Mouse (Mus musculus) intestine, postnatal 0 days (tissue): ENCODE measurements around the gene Wdr62. TPM values are rescaled to one million over a fixed set of nuclear protein-coding genes. Genes with fewer than 3 reads are reported as not detected.

Experiments used
- ATAC-seq: fragments of 200-750 bp; cut with Nextera tagmentation; 2 replicates; pipeline ENCODE4 v1.8.0; 2017; ENCODE audit warnings: mild to moderate bottlenecking, moderate TSS enrichment, moderate library complexity
- H3K27ac ChIP-seq: fragments of 300-500 bp; sonication (generic); 2 replicates; pipeline ENCODE4 v1.5.1; 2014; ENCODE audit warnings: mild to moderate bottlenecking, low read depth, low read length, moderate library complexity
- H3K27me3 ChIP-seq: fragments of 300-500 bp; sonication (generic); replicated peaks from 2 replicates; pipeline ENCODE4 v1.6.1; 2014; ENCODE audit warnings: low read length, mixed read lengths; ENCODE audit not compliant: control insufficient read depth, insufficient read depth
- H3K36me3 ChIP-seq: fragments of 300-500 bp; sonication (generic); 2 replicates; pipeline ENCODE4 v1.6.1; 2014; ENCODE audit warnings: mild to moderate bottlenecking, moderate library complexity; ENCODE audit not compliant: control insufficient read depth, insufficient read depth
- H3K4me1 ChIP-seq: fragments of 300-500 bp; sonication (generic); replicated peaks from 2 replicates; pipeline ENCODE4 v1.6.1; 2014; ENCODE audit warnings: antibody characterized with exemption, low read length, mixed read lengths; ENCODE audit not compliant: control insufficient read depth, insufficient read depth
- H3K4me2 ChIP-seq: fragments of 300-500 bp; sonication (generic); replicated peaks from 2 replicates; pipeline ENCODE4 v1.6.1; 2014; ENCODE audit warnings: low read depth, mild to moderate bottlenecking, moderate library complexity
- H3K4me3 ChIP-seq: fragments of 300-500 bp; sonication (generic); 2 replicates; pipeline ENCODE4 v1.5.1; 2014; ENCODE audit warnings: low read depth, low read length
- H3K9ac ChIP-seq: fragments of 300-500 bp; sonication (generic); 2 replicates; pipeline ENCODE4 v1.6.1; 2014; ENCODE audit warnings: mild to moderate bottlenecking, low read depth, low read length
- H3K9me3 ChIP-seq: fragments of 300-500 bp; sonication (generic); 2 replicates; pipeline ENCODE4 v1.6.1; 2016; ENCODE audit warnings: mixed run types; ENCODE audit not compliant: control insufficient read depth
- CTCF ChIP-seq: sonication (generic); IDR thresholded peaks from 2 replicates; pipeline ENCODE4 v1.5.1; 2016; ENCODE audit warnings: low read depth, mild to moderate bottlenecking, control low read depth, antibody characterized with exemption, moderate library complexity
- WGBS: fragments of 180-500 bp; shearing (Covaris S2); extraction: QIAGEN DNeasy Blood & Tissue Kit; methylation state at CpG from one replicate; pipeline ENCODE4 v1.1.7; 2014; 5-methylcytosine and 5-hydroxymethylcytosine counted together
- polyA plus RNA-seq: library from polyadenylated mRNA; unstranded; fragments of >200 nt; fragmentation: Nextera tagmentation; extraction: Ambion mirVana; gene quantifications from 2 replicates; pipeline ENCODE4 v1.2.1, GENCODE M21; 2015

Wdr62 gene
- polyA plus RNA-seq, 1 experiment from 2014 or later, result 3.5 TPM

DNA sequence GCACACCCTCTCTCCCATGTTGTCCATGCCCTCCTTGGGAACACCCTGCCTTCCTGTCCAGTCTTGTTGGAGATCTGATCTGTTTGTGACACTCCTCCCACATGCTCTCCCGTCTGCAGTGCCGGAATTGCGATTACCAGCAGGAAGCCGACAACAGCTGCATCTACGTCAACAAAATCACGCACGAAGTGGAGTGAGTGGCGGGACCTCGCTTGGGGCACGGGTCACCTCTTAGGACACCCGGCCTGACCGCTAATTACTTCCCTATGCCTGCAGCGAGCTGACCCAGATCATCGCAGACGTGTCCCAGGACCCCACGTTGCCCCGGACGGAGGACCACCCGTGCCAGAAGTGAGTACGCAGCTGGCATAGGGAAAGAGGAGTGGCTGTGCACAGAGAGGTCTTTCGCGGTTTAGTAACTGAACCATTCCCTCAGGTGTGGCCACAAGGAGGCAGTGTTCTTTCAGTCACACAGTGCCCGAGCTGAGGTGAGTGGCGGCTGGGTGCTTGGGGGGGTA lies 47.5 kb downstream of the Wdr62 start:
- peak overlapping the region; percentile 72 for H3K4me3 ChIP-seq
- peak overlapping the region; percentile 61 for H3K9ac ChIP-seq
- H3K36me3 ChIP-seq, result peaks cover 19% of the 10 kb centered on the region; the same call in 1 of the 2 replicates
- H3K27me3 ChIP-seq, result no peaks in the 10 kb centered on the region
- WGBS, result 3% methylated on average over 24 of the region's 24 CpGs
- H3K4me1 ChIP-seq, result no peaks in the 10 kb centered on the region; the same call in 1 of the 2 replicates
- TF ChIP-seq CTCF, result peak; percentile 77
- peak overlapping the region; percentile 83 for H3K4me2 ChIP-seq
- H3K9me3 ChIP-seq, result no peaks in the 10 kb centered on the region
- peak overlapping the region; percentile 92 for H3K27ac ChIP-seq
- peak; percentile 31; the same call in 1 of the 2 replicates for ATAC-seq

DNA sequence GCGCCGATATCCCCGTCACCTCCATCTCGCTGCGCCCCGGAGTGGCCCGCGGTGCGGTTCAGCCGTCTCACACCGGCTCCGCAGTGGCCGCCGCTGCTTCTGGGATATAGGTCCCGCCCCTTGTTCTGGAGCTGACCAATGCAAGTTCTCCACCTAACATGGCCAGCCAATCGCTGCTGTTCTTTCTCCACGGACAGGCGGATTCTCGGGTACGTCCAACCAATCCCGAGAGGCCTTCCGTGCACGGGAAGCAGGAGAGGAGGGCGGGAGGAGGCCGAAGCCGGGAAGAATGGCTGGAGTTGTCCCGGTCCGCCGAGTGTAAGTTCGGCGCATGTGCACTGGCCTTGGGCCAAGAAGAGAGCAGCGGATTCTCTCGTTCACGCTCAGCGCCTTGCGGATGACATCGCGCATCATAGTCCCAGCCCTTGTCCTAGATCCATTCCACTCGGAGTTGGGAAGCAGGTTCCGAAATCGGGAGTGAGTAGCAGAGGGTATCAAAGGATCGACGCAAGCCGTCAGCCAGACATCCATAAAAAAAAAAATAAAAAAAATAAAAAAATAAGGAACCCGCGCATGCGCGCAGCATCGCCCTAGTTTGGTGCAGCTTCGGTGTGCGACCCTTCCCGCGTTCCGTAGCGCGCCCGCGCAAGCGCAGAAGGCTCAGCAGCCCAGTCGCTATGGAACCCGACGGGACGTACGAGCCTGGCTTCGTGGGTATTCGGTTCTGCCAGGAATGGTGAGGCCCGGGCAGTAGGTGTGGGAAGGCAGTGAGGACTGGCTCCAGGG lies 48.4 kb downstream of the Wdr62 start, which contains the start of the genes Polr2i and Tbcb:
TSS of gene Polr2i (plus strand) at position 280 of the 786 bp plus-strand sequence.
TSS of gene Tbcb (minus strand) at position 604 of the 786 bp plus-strand sequence.
- WGBS, result under 1% methylated on average over 67 of the region's 67 CpGs
- H3K9ac ChIP-seq, result peak within 1 kb of the TSS; percentile 64
- no peak for TF ChIP-seq CTCF

DNA sequence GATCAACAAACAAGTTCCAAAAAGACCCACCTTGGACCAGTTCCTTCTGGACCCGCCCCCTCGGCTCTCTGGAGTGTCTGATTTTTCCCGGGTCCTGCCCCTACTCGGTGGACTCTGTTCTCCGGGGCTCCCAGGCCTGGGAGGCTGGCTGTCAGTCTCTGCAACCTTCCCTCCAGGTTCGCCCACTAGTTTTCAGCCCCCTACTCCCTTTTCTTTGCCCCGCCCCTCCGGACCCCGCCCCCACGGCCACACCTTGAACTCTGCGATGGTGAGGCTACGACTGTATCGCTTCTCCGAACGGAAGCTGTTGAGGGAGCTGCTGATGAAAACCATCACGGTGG lies 48.9 kb downstream of the Wdr62 start:
- peak overlapping the region; percentile 72 for H3K4me3 ChIP-seq
- WGBS, result under 1% methylated on average over 16 of the region's 16 CpGs

More for the DNA sequence above, 48.4 kb downstream of the Wdr62 start, which contains the start of the genes Polr2i and Tbcb:
- ATAC-seq, result peak; percentile 95
- Histone ChIP-seq H3K36me3 (peaks cover 27% of the 10 kb centered on the region), H3K4me2 (peak within 1 kb of the TSS; percentile 83), H3K4me1 (no peaks in the 10 kb centered on the region; the same call in 1 of the 2 replicates), H3K27me3 (no peaks in the 10 kb centered on the region), H3K27ac (peak within 1 kb of the TSS; percentile 92), H3K9me3 (no peaks in the 10 kb centered on the region), H3K4me3 (peak within 1 kb of the TSS; percentile 72)

DNA sequence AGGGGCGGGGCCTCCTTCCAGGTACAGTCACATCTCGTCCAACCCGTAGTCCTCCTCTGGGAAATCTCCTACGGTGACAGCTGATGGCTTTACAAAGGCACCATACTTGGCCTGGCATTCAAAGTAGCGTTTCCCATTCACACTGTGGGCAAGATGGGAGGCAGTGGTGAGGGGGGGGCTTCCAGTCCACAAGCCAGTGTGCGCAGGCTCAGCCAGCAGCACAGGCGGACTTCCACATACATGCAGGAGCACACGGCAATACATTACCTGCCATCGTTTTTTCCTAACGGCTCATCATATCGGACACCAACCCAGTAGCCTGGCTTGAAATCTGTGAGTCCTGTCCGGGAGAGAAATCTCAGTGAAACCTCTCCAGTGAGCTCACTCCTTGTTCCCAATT lies 56.0 kb downstream of the Wdr62 start:
- ATAC-seq, result no peak
- 96% methylated on average over 12 of the region's 12 CpGs for WGBS
- Histone ChIP-seq H3K9ac (no peak overlapping the region), H3K27me3 (no peaks in the 10 kb centered on the region), H3K4me2 (no peak overlapping the region), H3K27ac (no peak overlapping the region), H3K4me3 (no peak overlapping the region), H3K4me1 (0 out of 2 replicates have a peak, but pooled peaks cover 6% of the 10 kb centered on the region), H3K36me3 (peaks cover 45% of the 10 kb centered on the region), H3K9me3 (no peaks in the 10 kb centered on the region)
- TF ChIP-seq CTCF, result no peak

More for the DNA sequence above, 48.9 kb downstream of the Wdr62 start:
- TF ChIP-seq CTCF, result no peak
- Histone ChIP-seq H3K4me1 (no peaks in the 10 kb centered on the region; the same call in 1 of the 2 replicates), H3K36me3 (peaks cover 33% of the 10 kb centered on the region), H3K9me3 (no peaks in the 10 kb centered on the region), H3K27me3 (no peaks in the 10 kb centered on the region), H3K9ac (peak overlapping the region; percentile 64), H3K27ac (peak overlapping the region; percentile 92; the same call in 1 of the 2 replicates), H3K4me2 (peak overlapping the region; percentile 83)
- ATAC-seq, result 0 out of 2 replicates have a peak, but pooled peaks have one; percentile 2

DNA sequence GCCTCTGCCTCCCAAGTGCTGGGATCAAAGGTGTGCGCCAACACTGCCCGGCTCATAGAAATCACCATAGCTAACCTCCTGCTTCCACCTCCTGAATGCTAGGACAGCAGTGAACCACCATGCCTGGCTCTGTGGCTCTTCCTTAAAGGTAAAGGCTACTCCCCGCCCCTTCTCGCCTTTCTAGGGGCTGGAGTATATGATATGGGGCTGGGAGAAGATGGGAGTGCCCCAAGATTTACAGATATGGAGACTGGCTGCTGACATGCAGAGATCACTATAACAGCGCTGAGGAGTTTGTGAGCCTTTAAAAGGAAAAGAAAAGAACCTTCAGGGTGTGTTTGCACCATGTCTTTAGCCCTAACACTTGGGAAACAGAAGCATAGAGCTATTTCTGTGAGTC lies 58.0 kb downstream of the Wdr62 start:
- 90% methylated on average over 5 of the region's 5 CpGs for WGBS
- TF ChIP-seq CTCF, result no peak
- Histone ChIP-seq H3K9ac (no peak overlapping the region), H3K4me1 (0 out of 2 replicates have a peak, but pooled peaks cover 6% of the 10 kb centered on the region), H3K27me3 (no peaks in the 10 kb centered on the region), H3K9me3 (no peaks in the 10 kb centered on the region), H3K4me3 (no peak overlapping the region), H3K4me2 (no peak overlapping the region), H3K27ac (no peak overlapping the region), H3K36me3 (peaks cover 34% of the 10 kb centered on the region)
- ATAC-seq, result no peak

DNA sequence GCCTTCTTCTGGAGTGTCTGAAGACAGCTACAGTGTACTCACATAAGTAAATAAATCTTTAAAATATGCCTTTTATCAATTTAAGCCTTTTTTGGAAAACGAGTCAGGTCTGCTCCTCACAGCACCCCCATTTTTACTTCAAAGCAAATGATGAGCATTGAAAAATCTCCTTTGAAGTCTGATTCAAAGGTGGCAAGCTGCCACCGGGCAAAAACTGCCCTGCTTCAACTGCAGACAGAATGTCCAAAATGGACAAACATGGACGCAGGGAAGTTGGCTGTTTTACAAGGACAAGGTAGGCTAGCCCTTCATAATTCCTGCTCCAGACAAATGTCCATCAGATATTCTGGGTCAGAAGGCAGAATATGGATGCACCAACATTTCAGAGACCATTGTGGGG lies 58.8 kb downstream of the Wdr62 start:
- TF ChIP-seq CTCF, result no peak
- Histone ChIP-seq H3K4me2 (no peak overlapping the region), H3K9me3 (no peaks in the 10 kb centered on the region), H3K4me1 (0 out of 2 replicates have a peak, but pooled peaks cover 6% of the 10 kb centered on the region), H3K36me3 (peaks cover 27% of the 10 kb centered on the region), H3K27ac (no peak overlapping the region), H3K9ac (no peak overlapping the region), H3K27me3 (no peaks in the 10 kb centered on the region), H3K4me3 (no peak overlapping the region)
- 83% methylated on average over 3 of the region's 3 CpGs for WGBS
- no peak for ATAC-seq
